Mouse (Mus musculus) left cerebral cortex, postnatal 14 days (tissue): ENCODE data around the gene Fhl3. TPM values are rescaled to one million over a fixed set of nuclear protein-coding genes. Genes with fewer than 3 reads are reported as not detected.

Experiments
- DNase-seq, 2 experiments: peaks; one replicate each; pipeline ENCODE4 v3.0.0; 2021 to 2022; ENCODE audit warnings: low spot score in 2 of 2, mixed read lengths in 1 of 2
- intact Hi-C: fragments of 180-260 bp; cut with DNase I; formaldehyde crosslinking; loops from one replicate; pipeline ENCODE4 v1.15.1; 2025
- total RNA-seq, 2 experiments: library from RNA; stranded (reverse); gene quantifications; 2 replicates each; pipeline ENCODE4 v1.2.3; 2021

Gene Fhl3
- total RNA-seq, 2 experiments from 2014 or later = 3.8 to 4.2 TPM

DNA sequence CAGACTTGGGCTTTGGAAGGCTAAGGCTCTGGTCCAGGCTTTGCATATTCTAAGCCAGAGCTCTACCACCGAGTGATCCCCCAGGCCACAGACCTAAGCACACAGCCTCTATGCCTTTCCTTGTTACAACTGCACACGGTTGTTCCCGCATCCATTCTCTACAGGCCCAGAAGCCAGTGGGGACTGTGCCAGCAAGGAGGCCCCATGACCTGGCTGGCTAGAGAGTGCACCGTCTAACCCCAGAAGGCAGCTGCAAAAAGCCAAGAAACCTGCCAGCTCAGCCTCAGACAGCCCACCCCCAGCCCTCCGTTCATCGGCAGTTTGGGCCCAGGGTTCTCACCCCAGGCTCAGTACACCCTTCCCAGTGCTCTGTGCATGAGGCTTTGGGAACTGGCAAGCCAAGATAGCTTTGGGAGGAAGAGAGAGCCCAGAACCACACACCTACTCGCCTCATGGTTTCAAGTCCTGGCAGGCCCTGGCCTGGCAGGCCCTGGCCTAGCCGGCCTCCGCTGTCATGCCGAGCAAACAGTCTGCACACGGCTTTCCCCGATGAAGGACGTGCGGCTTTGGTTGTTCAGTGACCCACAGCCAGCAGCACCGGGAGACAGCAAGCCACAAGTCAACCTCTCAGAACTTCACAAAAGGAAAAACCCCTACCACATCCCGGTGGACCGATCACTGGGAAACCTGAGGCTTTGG, 26.0 kb upstream of the Fhl3 start:
- DNase-seq = no peak
- intact Hi-C loops = loop anchor here (5.0 kb wide), 3 partner anchors 277 to 732 kb away; no protein-coding TSS in a partner anchor

DNA sequence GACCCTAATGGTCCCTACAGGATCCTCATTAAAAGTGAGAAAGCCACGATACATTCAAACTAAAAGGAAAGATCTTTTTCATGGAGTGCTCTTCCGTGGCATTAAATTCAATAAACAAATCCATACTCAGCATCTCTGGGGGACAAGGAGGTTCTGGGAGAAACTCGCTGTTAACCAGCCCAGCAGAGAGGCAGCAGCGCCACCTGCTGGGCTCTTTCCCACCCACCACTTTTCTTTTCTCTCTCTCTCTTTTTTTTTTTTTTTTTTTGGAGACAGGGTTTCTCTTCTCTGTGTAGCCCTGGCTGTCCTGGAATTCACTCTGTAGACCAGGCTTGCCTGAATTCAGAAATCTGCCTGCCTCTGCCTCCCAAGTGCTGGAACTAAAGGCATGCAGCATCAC, 25.5 kb upstream of the Fhl3 start:
- intact Hi-C loops = loop anchor here (5.0 kb wide), 1 partner anchor 733 kb away; no protein-coding TSS in a partner anchor
- peak; percentile 78 to 82 for DNase-seq

DNA sequence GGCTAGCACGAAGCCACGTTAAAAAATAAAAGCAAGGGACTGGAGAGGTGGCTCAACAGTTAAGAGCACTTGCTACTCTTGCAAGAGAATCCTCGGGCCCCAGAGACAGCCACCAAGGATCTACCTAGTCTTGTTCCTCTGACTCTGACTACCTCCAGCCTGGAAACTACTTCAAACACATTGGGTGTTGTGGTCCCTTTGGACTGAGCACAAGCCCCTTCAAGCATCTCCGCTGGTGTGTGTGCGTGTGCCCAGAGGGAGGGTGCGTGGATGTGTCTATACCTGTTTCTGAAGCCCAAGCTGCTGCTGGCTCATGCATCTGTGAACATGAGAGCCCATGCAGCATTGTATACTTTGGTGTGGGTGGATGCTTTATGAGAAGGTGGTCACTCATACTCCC, 24.5 kb upstream of the Fhl3 start:
- DNase-seq = no peak
- intact Hi-C loops = loop anchor here (5.0 kb wide), 1 partner anchor 734 kb away; no protein-coding TSS in a partner anchor

DNA sequence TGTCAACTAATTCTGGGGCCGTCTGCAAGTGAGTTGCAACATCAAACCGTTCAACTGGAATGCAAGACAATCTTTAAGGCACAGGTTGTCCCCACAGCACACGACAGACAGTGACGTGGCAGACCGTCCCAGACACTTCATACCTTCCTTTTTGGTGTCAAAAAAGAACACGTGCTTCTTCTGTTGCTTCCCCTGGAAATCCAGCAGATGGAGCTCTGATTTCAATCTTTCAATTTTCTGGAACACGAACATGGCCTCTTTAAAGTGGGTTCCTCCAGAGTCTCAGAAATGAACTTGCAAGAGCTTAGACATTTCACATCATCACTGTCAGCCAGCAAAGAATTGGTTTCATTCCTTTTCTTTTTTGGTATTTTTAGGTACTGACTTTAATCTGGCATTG, 18.2 kb upstream of the Fhl3 start:
- intact Hi-C loops = no loop called here
- peak in 1 of 2 experiments; percentile 58 for DNase-seq

DNA sequence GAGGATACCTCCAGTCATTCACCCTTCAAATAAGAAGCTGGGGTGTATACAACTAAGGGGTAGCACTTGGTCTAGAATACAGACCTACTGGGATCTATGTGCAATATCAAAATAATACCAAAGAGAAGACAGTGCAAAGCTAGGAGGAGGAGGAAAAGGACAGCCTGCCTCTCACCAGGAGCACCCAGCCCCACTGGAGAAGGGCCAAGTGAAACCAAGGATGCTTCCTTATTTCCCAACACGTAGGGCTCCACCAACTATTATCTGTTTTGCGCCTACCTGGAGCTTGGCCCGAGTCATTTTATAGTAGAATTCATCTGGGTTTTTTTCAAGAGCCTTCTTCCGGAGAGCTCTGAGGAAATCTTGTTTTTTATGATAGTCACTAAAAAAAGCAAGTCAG, 17.0 kb upstream of the Fhl3 start:
- no peak for DNase-seq
- intact Hi-C loops = no loop called here

DNA sequence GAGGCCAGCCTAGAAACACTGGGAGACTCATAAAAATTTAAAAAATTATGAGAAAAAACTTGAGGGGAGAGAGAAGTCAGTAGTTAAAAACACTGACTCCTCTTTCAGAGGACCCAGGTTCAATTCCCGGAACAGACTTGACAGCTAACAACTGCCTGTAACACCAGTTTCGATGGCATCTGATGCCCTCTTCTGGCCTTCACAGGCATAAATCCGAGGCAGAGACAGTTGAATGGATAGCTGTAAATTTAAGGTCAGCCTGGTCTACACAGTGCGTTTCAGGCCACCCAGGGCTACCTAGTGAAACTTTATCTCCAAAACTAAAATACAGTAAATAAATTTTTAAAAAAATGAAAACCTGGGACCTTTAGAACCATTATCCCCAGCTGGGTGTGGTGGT, 15.5 kb upstream of the Fhl3 start:
- no peak for DNase-seq
- intact Hi-C loops = no loop called here

DNA sequence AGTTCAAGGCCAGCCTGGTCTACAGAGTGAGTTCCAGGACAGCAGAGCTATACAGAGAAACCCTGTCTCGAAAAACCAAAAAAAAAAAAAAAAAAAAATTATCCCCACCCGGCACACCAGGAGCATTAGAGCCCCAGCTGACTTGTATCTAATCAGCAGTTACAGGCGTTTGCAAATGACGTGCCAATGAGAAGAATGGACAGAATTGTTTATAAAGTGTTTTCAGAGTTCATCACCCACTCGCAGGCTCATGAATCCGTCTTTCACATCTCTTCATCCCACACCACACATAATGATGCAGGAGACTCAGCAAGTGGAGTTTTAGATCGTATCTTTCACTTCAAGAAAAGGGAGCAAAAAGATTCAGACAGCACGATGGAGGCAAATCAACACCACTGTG, 15.0 kb upstream of the Fhl3 start:
- DNase-seq = no peak
- intact Hi-C loops = no loop called here

DNA sequence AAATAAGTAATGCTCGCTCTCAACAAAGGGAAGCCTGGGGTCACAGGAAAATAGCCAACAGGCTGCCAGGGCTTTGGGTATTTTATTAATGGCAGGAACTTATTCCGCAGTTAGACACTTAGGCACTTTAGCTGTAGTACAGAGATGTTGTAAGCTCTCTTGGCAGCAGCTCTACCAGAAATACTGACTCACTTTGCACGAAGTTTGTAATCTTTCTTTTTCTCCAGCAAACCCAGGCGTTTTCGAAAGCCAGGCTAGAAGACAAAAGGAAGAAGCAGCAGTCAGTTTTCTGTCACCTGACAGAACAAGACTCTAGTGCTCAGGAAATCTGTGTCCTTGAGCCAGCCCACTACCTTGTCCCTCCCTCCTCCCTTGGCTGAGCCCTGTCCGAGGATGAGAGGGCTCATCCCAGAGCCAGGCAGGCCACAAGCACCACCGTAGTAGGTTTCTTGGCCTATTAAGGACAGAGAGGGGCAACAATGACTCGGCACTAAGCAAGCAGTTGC, 14.6 kb upstream of the Fhl3 start:
- intact Hi-C loops = no loop called here
- no peak for DNase-seq

DNA sequence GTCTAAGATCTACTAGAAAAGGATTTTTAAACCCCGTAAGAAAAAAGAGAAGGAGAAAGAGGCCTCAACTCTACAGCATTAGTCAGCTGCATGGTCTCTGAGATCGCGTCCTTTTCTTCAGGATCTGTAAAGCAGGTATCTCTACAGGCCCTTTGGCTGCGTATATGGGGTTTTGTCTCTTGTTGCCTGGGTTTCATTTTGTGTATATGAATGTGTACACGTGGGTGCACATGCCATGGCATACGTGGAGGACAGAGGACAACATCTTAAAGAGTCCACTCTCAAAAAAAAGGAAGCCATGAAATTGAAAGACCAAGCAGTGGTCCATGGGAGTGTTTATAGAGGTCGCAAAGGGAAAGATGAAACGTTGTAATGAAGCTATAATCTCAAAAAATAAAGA, 9.0 kb upstream of the Fhl3 start:
- no peak for DNase-seq
- intact Hi-C loops = no loop called here

DNA sequence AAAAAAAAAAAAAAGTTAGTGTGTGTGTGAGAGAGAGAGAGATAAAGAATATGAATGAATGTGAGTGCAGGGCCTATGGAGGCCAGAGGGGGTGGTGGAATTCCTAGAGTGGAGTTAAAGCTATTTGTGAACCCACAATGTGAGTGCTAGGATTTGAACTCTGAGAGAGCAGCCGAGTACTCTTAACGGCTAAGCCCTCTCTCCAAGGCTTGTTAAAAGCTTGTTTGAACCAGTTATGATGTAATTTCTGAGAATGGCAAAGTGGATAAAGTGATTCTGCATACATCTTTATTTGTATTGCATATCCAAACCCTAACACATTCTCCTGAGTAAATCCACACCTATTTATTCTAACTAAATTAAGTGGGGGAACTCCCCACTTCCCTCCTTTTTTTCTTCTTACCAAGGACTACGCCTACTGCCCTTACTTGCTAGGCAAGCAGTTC, 8.1 kb upstream of the Fhl3 start:
- no peak for DNase-seq
- intact Hi-C loops = no loop called here

DNA sequence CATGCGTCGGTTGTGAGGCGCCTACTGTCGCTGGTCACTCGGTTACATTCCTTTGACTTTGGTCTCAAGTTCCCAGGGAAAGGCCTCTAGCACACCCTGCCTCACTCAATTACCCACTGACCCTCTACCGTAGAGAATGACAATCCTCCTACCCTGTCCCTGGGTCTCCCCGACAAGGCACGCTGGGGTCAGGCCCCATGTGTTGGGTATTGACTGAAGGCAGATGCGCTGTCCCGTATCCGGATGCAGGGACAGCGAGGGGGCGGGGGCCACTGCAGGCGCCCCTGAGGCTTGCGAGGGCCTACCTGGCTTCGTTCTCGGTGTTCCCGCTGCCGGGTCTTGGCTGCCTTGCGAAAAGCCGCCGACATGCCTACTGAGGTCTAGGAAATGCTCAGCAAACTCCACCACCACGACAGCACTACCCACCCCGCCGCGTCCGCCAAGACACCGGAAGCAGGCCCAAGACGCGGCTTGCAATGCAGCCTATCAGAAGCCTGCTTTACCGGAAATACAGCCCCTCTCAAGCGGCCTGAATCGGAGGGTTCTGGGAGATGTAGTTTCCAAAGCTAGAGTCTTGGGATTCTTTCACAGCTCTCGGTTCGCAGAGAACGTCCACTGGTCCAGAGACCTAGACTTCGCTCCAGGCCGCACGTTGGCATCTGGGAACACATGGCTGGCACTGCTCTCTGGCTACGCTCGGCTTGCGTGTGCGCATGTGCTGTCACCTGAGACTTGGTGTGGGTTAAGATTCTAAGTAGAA, 7.2 kb upstream of the Fhl3 start, which contains the start of gene Utp11:
Gene Utp11, minus strand, starts transcription at position 466 of the 760 bp plus-strand sequence.
- peak; percentile 86 to 91 for DNase-seq
- intact Hi-C loops = no loop called here

DNA sequence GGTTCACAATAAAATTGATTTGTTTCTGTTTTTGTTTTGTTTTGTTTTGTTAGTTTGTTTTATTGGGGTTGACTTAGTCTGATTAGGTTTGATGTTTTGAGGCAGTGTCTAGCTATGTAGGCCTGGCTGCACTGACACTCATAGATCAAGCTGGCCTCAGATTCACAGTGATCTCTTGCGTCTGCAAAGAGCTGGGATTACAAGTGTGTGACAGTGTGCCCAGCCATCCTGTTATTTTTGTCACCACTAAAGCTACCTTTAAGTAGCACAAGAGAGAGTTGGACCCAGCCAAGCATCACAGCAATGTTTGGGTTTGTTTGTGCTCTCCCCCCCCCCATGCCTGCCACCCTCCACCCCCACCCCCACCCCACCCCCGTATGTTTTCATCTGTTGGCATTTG, 5.9 kb upstream of the Fhl3 start:
- intact Hi-C loops = no loop called here
- no peak for DNase-seq

DNA sequence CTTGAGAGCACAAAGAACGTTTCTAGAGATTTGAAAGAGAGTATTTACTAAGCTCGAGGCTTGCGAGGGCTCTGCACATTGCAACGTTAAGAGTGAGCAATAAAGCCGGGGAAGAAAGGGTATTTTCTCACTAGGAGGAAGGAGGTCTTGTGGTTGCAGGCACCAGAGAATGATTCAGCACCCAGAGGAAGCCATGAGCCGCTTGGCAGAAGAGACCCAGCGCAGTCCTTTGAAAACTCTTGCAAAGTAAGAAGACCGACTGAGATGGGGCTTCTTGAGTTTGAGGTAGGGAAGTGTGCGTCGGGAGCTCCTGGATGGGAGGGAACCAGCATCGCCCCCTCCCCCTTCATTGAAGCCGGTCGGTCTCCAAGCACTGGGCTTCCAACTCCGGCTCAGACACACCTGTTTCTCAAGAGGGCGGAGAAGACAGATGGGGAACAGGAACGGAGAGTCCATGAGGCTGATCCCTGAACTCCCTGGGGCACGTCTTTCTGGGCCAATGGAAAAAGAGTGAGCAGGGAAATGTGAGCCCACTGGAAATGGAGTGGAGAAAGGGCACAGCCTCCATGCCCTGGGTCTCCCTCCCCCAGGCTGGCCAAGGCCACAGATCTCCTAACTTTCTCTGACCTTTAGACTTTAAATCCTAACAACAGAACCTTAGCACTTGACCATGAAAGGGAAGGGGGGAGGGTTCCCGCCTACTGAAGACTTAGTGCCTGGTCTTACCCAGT, 4.5 kb upstream of the Fhl3 start:
- intact Hi-C loops = no loop called here
- DNase-seq = no peak

DNA sequence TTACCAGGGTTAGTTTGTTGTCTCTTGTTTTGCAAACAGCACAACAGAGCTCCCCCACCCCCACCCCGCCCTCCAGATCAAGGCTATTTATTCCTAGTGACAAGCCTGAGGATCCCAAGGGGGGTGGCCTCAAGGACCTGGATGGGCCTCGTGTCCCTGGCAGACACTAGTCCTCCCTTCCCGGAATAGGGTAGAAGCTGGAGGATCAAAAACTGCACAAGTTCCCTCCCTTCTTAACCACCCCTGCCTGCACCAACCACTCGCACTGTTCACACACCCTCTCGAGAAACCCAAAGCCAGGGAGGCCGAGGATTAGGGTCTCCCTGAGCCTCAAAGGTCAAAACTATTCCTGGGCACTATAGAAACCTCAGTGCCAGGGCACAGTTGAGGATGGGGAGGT, 710 bp upstream of the Fhl3 start:
- intact Hi-C loops = no loop called here
- no peak for DNase-seq

DNA sequence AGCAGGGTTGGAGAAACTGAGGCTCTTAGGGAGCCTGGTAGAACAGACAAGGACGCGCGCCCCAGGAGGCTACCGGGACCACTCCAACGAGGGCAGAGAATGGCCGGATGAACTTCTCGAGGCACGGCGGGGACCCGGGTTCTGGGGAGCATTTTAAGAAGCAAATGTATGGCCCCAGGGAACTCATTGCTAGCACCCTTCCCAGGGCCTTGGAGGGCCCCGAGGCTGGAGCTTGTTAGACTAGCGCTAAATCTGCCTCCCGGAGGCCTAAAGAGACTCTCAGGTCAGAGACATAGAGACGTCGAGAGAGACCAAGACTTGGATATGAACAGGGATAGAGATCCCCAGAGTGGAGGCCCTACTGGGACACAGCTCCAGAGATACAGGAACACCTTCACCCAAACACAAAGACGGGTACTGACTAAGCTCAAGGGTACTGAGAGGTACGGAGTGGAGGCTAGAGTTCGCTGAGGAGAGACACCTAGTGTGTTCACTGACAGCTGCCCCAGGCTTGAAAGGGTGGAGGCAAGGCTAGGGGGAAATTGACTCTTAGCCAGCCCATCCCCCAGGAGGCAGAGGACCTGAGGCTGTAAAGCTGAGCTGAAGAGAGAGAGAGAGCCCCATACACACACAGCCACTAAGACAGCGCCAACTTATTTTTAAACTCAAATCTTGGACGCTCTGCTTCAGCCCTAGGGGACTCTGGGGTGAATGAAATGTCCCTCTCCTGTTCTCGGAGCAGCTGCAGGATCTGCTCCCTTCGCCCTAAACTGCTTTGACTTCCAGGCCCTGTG, 748 bp downstream of the Fhl3 start:
- intact Hi-C loops = no loop called here
- DNase-seq = no peak

DNA sequence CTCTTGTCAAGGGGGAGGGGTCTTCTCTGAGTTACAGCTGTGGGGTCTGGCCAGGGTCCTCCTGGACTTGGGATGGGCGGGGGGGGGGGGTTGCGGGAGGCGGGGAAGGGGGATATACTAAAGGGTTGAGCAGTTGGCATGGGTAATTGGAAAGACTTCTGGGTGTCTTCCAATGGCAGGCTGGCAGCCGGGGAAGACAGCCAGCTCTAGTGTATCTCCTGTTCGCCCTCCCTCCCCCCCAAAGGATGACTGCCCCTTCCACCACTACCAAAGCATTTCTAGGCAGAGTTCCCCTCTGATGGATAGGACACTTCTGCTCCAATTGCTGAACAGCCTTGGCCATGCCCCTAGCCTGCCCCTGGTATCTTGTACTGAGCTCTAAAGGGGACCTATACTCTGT, 1.4 kb downstream of the Fhl3 start:
- no peak for DNase-seq
- intact Hi-C loops = no loop called here

DNA sequence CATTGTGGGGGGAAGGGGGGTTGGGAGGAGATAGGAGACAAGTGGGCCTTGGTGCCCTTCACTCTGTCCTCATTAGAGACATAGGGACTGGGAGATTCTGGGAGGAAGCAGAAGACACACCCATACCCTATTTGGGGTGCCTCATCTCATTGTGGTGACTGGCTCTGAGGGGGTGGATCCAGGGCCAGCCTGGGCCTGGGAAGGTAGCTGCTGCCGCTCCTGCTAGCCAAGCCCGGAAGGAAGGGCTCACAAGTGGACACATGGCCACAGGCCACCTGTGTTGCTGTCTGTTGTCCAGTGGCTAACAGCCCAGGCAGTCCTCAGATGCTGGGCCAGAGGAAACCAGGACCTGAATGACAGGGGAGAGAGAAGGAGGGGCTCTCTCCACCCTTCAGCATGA, 2.9 kb downstream of the Fhl3 start:
- DNase-seq = no peak
- intact Hi-C loops = no loop called here

DNA sequence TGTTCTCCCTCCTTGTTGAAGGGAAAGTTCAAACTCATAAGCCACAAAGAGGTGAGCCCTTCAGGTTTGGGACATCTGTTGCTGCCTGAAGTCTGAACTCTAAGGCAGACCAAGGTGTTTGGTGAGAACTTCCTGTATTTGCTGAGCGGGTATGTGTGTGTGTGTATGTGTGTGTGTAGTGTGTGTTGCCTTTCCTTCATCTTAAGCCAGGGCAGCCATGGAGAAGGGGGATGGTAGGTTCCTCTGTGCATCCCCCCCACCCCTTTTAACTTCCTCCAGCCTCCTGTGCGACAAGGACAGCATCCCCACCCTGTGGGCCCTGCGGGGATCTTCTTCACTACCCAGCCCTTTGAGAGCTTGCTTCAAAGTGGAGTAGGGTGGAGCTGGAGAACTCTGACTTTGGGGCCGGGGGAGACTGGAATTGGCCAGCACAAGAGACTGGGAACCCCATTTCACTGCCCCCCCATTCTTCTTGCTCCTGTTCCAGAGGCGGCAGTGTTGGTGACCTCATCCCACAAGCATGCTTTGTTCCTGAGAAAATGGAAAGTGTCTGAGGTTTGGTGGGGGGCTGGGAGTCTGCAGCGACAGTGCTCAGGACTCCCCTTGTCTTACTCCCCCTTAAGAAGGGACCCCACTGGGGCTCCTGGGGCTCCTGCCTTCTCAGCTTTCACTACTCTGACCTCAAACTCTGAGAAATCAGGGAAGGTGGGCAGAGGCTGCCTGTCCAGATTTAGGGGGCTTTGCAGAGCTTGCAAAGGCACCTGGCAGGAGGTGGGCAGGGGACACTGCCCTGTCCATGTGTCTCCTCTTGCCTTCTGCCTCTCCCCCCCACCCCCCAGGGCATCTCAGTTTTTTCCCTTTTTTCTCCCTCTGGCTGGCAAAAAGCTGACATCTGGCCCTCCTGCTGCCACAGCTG, 3.6 kb downstream of the Fhl3 start:
- DNase-seq = no peak
- intact Hi-C loops = no loop called here
